Mouse (Mus musculus) cortical plate, adult 2 months (tissue): ENCODE results near the gene Fgb.

ENCODE experiments used
- CTCF ChIP-seq: fragments of 200-500 bp; IDR thresholded peaks from 2 replicates; pipeline ENCODE4 v1.5.1; 2011; ENCODE audit warnings: mild to moderate bottlenecking, control low read depth, low read length; ENCODE audit not compliant: insufficient read depth; ENCODE audit errors: extremely low read depth
- POLR2A ChIP-seq: fragments of 200-500 bp; IDR thresholded peaks from 2 replicates; pipeline ENCODE4 v1.6.1; 2011; ENCODE audit warnings: mild to moderate bottlenecking, low read length, control low read depth; ENCODE audit not compliant: insufficient read depth; ENCODE audit errors: extremely low read depth

DNA sequence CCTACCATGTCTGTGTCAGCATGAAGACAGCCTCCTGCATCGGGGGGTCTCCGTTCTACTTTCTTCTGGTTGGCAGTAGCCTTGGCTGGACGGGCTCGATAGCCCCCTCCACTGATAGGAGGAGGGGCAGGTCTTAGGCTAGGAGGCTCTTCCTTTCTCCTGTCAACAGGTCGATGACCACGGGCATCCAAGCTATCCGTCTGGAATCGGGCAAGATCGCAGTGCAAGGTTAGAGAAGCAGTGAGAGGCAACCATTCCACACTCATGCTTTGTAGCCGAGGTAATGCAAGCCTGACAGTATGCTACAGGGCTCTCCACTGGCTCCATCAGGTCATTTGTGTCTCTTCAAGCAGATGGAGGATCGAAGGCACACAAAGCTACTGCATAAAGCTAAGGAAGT, 3.0 kb downstream of the Fgb start:
- TF ChIP-seq POLR2A = no peak
- no peak for TF ChIP-seq CTCF
